In genomic region chr2:154565562-154565961, GRCm38 (mm10) we compare ENCODE assay signal across 12 mouse cellular contexts. TPM values are rescaled to one million over a fixed set of nuclear protein-coding genes. Genes with fewer than 3 reads are reported as not detected.
DNase-seq lines count a peak whose midpoint lies in the region; ATAC-seq lines count a peak whose summit lies in the region.
"Had no signal": no experiment of that assay in that cellular context is flagged by ENCODE, and none has a peak within 500 bp of the region (broad histone marks: within the 10 kb centered on the region; RNA-seq: fewer than 3 reads in every experiment).

No protein-coding gene starts in this region.

- H3K9me3 ChIP-seq in heart, embryonic 12.5 days (replicated peaks) = no peaks in the 10 kb centered on the region
- H3K9me3 ChIP-seq in heart, embryonic 10.5 days = no peaks in the 10 kb centered on the region
- no peaks in the 10 kb centered on the region for H3K9me3 ChIP-seq in neural tube, embryonic 12.5 days
- H3K9me3 ChIP-seq in embryonic facial prominence, embryonic 14.5 days (ENCODE audit: control insufficient read depth, low read length) = no peaks in the 10 kb centered on the region
- H3K9me3 ChIP-seq in neural tube, embryonic 14.5 days (ENCODE audit: control insufficient read depth, low read length) = no peaks in the 10 kb centered on the region

- peaks cover 32% of the 10 kb centered on the region for H3K4me1 ChIP-seq in heart, embryonic 12.5 days (replicated peaks)
- H3K4me1 ChIP-seq in heart, embryonic 10.5 days = peaks cover 45% of the 10 kb centered on the region
- peaks cover 41% of the 10 kb centered on the region for H3K4me1 ChIP-seq in neural tube, embryonic 12.5 days
- peaks cover 22% of the 10 kb centered on the region for H3K4me1 ChIP-seq in embryonic facial prominence, embryonic 14.5 days (ENCODE audit: control insufficient read depth, insufficient read depth, low read length)
- H3K4me1 ChIP-seq in neural tube, embryonic 14.5 days (ENCODE audit: control insufficient read depth, insufficient read depth, low read length) = peaks cover 14% of the 10 kb centered on the region; the same call in 1 of the 2 replicates

- no peak overlapping the region for H3K4me2 ChIP-seq in heart, embryonic 12.5 days
- H3K4me2 ChIP-seq in neural tube, embryonic 12.5 days (replicated peaks) = peak overlapping the region; percentile 96; the same call in 1 of the 2 replicates
- no peak overlapping the region for H3K4me2 ChIP-seq in embryonic facial prominence, embryonic 14.5 days (ENCODE audit: low read depth, low read length)
- no peak overlapping the region for H3K4me2 ChIP-seq in neural tube, embryonic 14.5 days (ENCODE audit: low read depth, low read length)

- 80% methylated on average over 3 of the region's 3 CpGs for WGBS in heart, embryonic 12.5 days
- WGBS in heart, embryonic 10.5 days = 62% methylated on average over 3 of the region's 3 CpGs
- 66% methylated on average over 3 of the region's 3 CpGs for WGBS in neural tube, embryonic 12.5 days
- WGBS in embryonic facial prominence, embryonic 14.5 days = 78% methylated on average over 3 of the region's 3 CpGs
- WGBS in neural tube, embryonic 14.5 days = 71% methylated on average over 3 of the region's 3 CpGs

- ATAC-seq in heart, embryonic 12.5 days (ENCODE audit: insufficient number of reproducible peaks, low FRiP score) = no peak
- no peak for ATAC-seq in neural tube, embryonic 12.5 days (ENCODE audit: low FRiP score, low read depth)
- ATAC-seq in embryonic facial prominence, embryonic 14.5 days (ENCODE audit: low read depth) = no peak
- no peak for ATAC-seq in neural tube, embryonic 14.5 days (ENCODE audit: low read depth)

- 0 out of 2 replicates have a peak overlapping the region, but pooled peaks have one; percentile 8 for H3K9ac ChIP-seq in heart, embryonic 12.5 days
- H3K9ac ChIP-seq in neural tube, embryonic 12.5 days = no peak overlapping the region
- H3K9ac ChIP-seq in embryonic facial prominence, embryonic 14.5 days (ENCODE audit: low read depth, low read length) = no peak overlapping the region
- 0 out of 2 replicates have a peak overlapping the region, but pooled peaks have one; percentile 2 for H3K9ac ChIP-seq in neural tube, embryonic 14.5 days (replicated peaks; ENCODE audit: low read depth, low read length)

- no peak for DNase-seq in heart, embryonic 10.5 days (ENCODE audit: low spot score)
- no peak for DNase-seq in neural tube, embryonic 10.5 days (ENCODE audit: extremely low spot score, low spot score)
- DNase-seq in embryonic facial prominence, embryonic 14.5 days (ENCODE audit: low spot score) = peak; percentile 51
- DNase-seq in thymus, postnatal 4 days = no peak
- DNase-seq in urinary bladder, postnatal 25 days (ENCODE audit: low spot score) = no peak
- DNase-seq: B cell, adult 2 months; heart, adult 18-20 months had no signal

- H3K36me3 ChIP-seq in heart, embryonic 12.5 days = peaks cover 31% of the 10 kb centered on the region
- peaks cover 36% of the 10 kb centered on the region for H3K36me3 ChIP-seq in heart, embryonic 10.5 days
- H3K36me3 ChIP-seq in neural tube, embryonic 12.5 days = peaks cover 28% of the 10 kb centered on the region
- peaks cover 36% of the 10 kb centered on the region for H3K36me3 ChIP-seq in embryonic facial prominence, embryonic 14.5 days (ENCODE audit: control insufficient read depth, insufficient read depth, low read length)
- H3K36me3 ChIP-seq in neural tube, embryonic 14.5 days (ENCODE audit: control insufficient read depth, insufficient read depth, low read length) = no peaks in the 10 kb centered on the region

- H3K27me3 ChIP-seq in heart, embryonic 12.5 days (replicated peaks) = no peaks in the 10 kb centered on the region
- H3K27me3 ChIP-seq in heart, embryonic 10.5 days (ENCODE audit: insufficient read depth, poor library complexity, severe bottlenecking) = no peaks in the 10 kb centered on the region
- no peaks in the 10 kb centered on the region for H3K27me3 ChIP-seq in neural tube, embryonic 12.5 days (replicated peaks)
- no peaks in the 10 kb centered on the region for H3K27me3 ChIP-seq in embryonic facial prominence, embryonic 14.5 days (replicated peaks; ENCODE audit: control insufficient read depth, insufficient read depth, low read length)
- no peaks in the 10 kb centered on the region for H3K27me3 ChIP-seq in neural tube, embryonic 14.5 days (ENCODE audit: control insufficient read depth, insufficient read depth, low read length)

- H3K27ac ChIP-seq in heart, embryonic 12.5 days (ENCODE audit: poor library complexity, severe bottlenecking) = no peak overlapping the region
- H3K27ac ChIP-seq in heart, embryonic 10.5 days = no peak overlapping the region
- no peak overlapping the region for H3K27ac ChIP-seq in neural tube, embryonic 12.5 days
- no peak overlapping the region; the same call in 1 of the 2 replicates for H3K27ac ChIP-seq in embryonic facial prominence, embryonic 14.5 days (replicated peaks; ENCODE audit: low read depth, low read length)
- no peak overlapping the region for H3K27ac ChIP-seq in neural tube, embryonic 14.5 days (ENCODE audit: low read depth, low read length)
- H3K27ac ChIP-seq: kidney, postnatal 0 days had no signal

- H3K4me3 ChIP-seq in heart, embryonic 12.5 days = no peak overlapping the region
- H3K4me3 ChIP-seq in heart, embryonic 10.5 days = no peak overlapping the region
- no peak overlapping the region for H3K4me3 ChIP-seq in neural tube, embryonic 12.5 days
- H3K4me3 ChIP-seq in embryonic facial prominence, embryonic 14.5 days (ENCODE audit: low read depth, low read length) = no peak overlapping the region
- no peak overlapping the region for H3K4me3 ChIP-seq in neural tube, embryonic 14.5 days (ENCODE audit: low read depth, low read length)

RNA-seq across cellular contexts. Expression of gene E2f1, which starts 4.1 kb away (rescaled TPM):
- 21.7 and 21.8 TPM in 2 replicates for polyA plus RNA-seq in heart, embryonic 12.5 days (2016; fragmentation: Nextera tagmentation; extraction: Ambion mirVana)
- 18.0 and 18.6 TPM in 2 replicates for polyA plus RNA-seq in heart, embryonic 10.5 days (2016; fragmentation: Nextera tagmentation; extraction: Ambion mirVana)
- 29.9 and 30.8 TPM in 2 replicates for polyA plus RNA-seq in neural tube, embryonic 12.5 days (2016; fragmentation: Nextera tagmentation; extraction: Ambion mirVana)
- polyA plus RNA-seq in embryonic facial prominence, embryonic 14.5 days (2014; fragmentation: Nextera tagmentation; extraction: Ambion mirVana) = 8.8 and 10.5 TPM in 2 replicates
- 0.92 and 1.8 TPM in 2 replicates for polyA plus RNA-seq in neural tube, embryonic 14.5 days (2014; fragmentation: Nextera tagmentation; extraction: Ambion mirVana)

RNA-seq across cellular contexts. Expression of gene Necab3, which starts 6.9 kb away (rescaled TPM):
- 0.27 and 0.87 TPM in 2 replicates for polyA plus RNA-seq in heart, embryonic 12.5 days (2016; fragmentation: Nextera tagmentation; extraction: Ambion mirVana)
- polyA plus RNA-seq in heart, embryonic 10.5 days (2016; fragmentation: Nextera tagmentation; extraction: Ambion mirVana) = 0.94 and 1.6 TPM in 2 replicates
- polyA plus RNA-seq in neural tube, embryonic 12.5 days (2016; fragmentation: Nextera tagmentation; extraction: Ambion mirVana) = 15.6 and 18.2 TPM in 2 replicates
- 2.4 and 3.9 TPM in 2 replicates for polyA plus RNA-seq in embryonic facial prominence, embryonic 14.5 days (2014; fragmentation: Nextera tagmentation; extraction: Ambion mirVana)
- 11.5 and 16.8 TPM in 2 replicates for polyA plus RNA-seq in neural tube, embryonic 14.5 days (2014; fragmentation: Nextera tagmentation; extraction: Ambion mirVana)

RNA-seq across cellular contexts. Expression of gene Actl10, which starts 14.0 kb away (rescaled TPM):
- 0.13 and 0.15 TPM in 2 replicates for polyA plus RNA-seq in heart, embryonic 12.5 days (2016; fragmentation: Nextera tagmentation; extraction: Ambion mirVana)
- 0.31 and 0.43 TPM in 2 replicates for polyA plus RNA-seq in heart, embryonic 10.5 days (2016; fragmentation: Nextera tagmentation; extraction: Ambion mirVana)
- 0.47 and 1.0 TPM in 2 replicates for polyA plus RNA-seq in neural tube, embryonic 12.5 days (2016; fragmentation: Nextera tagmentation; extraction: Ambion mirVana)
- polyA plus RNA-seq in embryonic facial prominence, embryonic 14.5 days (2014; fragmentation: Nextera tagmentation; extraction: Ambion mirVana) = not detected in 2 replicates
- polyA plus RNA-seq in neural tube, embryonic 14.5 days (2014; fragmentation: Nextera tagmentation; extraction: Ambion mirVana) = 0.30 and 0.62 TPM in 2 replicates
- polyA plus RNA-seq: kidney, postnatal 0 days; liver, embryonic 16.5 days had no signal

RNA-seq across cellular contexts. Expression of gene 1700003F12Rik, which starts 18.7 kb away (rescaled TPM):
- 0.48 and 0.78 TPM in 2 replicates for polyA plus RNA-seq in heart, embryonic 12.5 days (2016; fragmentation: Nextera tagmentation; extraction: Ambion mirVana)
- polyA plus RNA-seq in heart, embryonic 10.5 days (2016; fragmentation: Nextera tagmentation; extraction: Ambion mirVana) = 1.2 and 1.5 TPM in 2 replicates
- 2.2 and 3.2 TPM in 2 replicates for polyA plus RNA-seq in neural tube, embryonic 12.5 days (2016; fragmentation: Nextera tagmentation; extraction: Ambion mirVana)
- 0.63 and 0.78 TPM in 2 replicates for polyA plus RNA-seq in embryonic facial prominence, embryonic 14.5 days (2014; fragmentation: Nextera tagmentation; extraction: Ambion mirVana)
- 1.6 and 1.9 TPM in 2 replicates for polyA plus RNA-seq in neural tube, embryonic 14.5 days (2014; fragmentation: Nextera tagmentation; extraction: Ambion mirVana)

RNA-seq across cellular contexts. Expression of gene Pxmp4, which starts 37.9 kb away (rescaled TPM):
- polyA plus RNA-seq in heart, embryonic 12.5 days (2016; fragmentation: Nextera tagmentation; extraction: Ambion mirVana) = 18.9 and 20.5 TPM in 2 replicates
- 19.9 and 21.5 TPM in 2 replicates for polyA plus RNA-seq in heart, embryonic 10.5 days (2016; fragmentation: Nextera tagmentation; extraction: Ambion mirVana)
- polyA plus RNA-seq in neural tube, embryonic 12.5 days (2016; fragmentation: Nextera tagmentation; extraction: Ambion mirVana) = 16.5 TPM in 2 replicates
- 24.1 and 26.9 TPM in 2 replicates for polyA plus RNA-seq in embryonic facial prominence, embryonic 14.5 days (2014; fragmentation: Nextera tagmentation; extraction: Ambion mirVana)
- 16.0 and 17.5 TPM in 2 replicates for polyA plus RNA-seq in neural tube, embryonic 14.5 days (2014; fragmentation: Nextera tagmentation; extraction: Ambion mirVana)

Comparison
In these comparisons a context has a peak if more than half of its experiments do, and no peak if none do; other contexts are left out.
1. H3K9ac ChIP-seq: peak in heart, embryonic 12.5 days (single experiment) and neural tube, embryonic 14.5 days (single experiment); none in neural tube, embryonic 12.5 days (single experiment) and embryonic facial prominence, embryonic 14.5 days (single experiment).